In the genomic region with DNA sequence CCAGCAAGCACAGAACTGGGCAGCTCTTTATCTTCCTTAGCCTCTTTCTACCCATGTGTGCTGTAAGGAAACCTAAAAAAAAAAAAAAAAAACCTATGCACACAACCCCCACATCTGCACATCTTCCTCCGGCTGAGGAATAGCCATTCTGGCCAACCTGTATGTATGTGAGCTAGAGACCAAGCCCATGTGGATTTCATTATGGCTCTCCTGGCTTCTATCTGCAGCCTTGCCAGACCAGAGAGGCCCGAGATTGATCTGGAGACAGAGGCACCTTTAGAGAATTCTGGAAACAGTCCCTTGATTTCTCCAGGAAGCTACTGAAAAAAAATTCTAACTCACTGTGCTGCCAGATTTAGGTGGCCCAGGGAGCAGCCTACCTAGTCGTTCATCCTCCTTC, we compare ENCODE assay signal across 12 mouse cellular contexts.
"Had no signal": no experiment of that assay in that cellular context is flagged by ENCODE, and none has a peak within 500 bp of the region (broad histone marks: within the 10 kb centered on the region; RNA-seq: fewer than 3 reads in every experiment).

No protein-coding gene starts in this region.

- H3K27me3 ChIP-seq: midbrain, embryonic 12.5 days; neural tube, embryonic 13.5 days; stomach, embryonic 15.5 days had no signal

- DNase-seq: layer of hippocampus, adult 9-11 months; layer of hippocampus, postnatal 36 days; lung, adult 18-20 months; right cerebral cortex, postnatal 14 days; thymus, adult 2 months; thymus, postnatal 25 days had no signal

- H3K4me3 ChIP-seq: midbrain, embryonic 12.5 days; neural tube, embryonic 13.5 days; stomach, embryonic 15.5 days had no signal

- H3K36me3 ChIP-seq: midbrain, embryonic 12.5 days; neural tube, embryonic 13.5 days; stomach, embryonic 15.5 days had no signal

- ATAC-seq: midbrain, embryonic 16.5 days had no signal

- H3K9ac ChIP-seq: liver, embryonic 14.5 days; midbrain, embryonic 12.5 days; neural tube, embryonic 13.5 days; stomach, embryonic 15.5 days had no signal

- H3K27ac ChIP-seq: kidney, postnatal 0 days; liver, embryonic 14.5 days; midbrain, embryonic 12.5 days; neural tube, embryonic 13.5 days; stomach, embryonic 15.5 days had no signal

- H3K4me2 ChIP-seq: midbrain, embryonic 12.5 days; neural tube, embryonic 13.5 days; stomach, embryonic 15.5 days had no signal

- H3K9me3 ChIP-seq: midbrain, embryonic 12.5 days; neural tube, embryonic 13.5 days; stomach, embryonic 15.5 days had no signal

- H3K4me1 ChIP-seq: midbrain, embryonic 12.5 days; stomach, embryonic 15.5 days had no signal
